Mouse (Mus musculus) midbrain, embryonic 11.5 days (tissue): ENCODE data around the gene Slc30a5. TPM values are rescaled to one million over a fixed set of nuclear protein-coding genes. Genes with fewer than 3 reads are reported as not detected.

Experiments
- ATAC-seq: fragments of 200-750 bp; cut with Nextera tagmentation; 2 replicates; pipeline ENCODE4 v1.8.0; 2017; ENCODE audit warnings: moderate TSS enrichment, moderate library complexity; ENCODE audit not compliant: low FRiP score
- DNase-seq: peaks from one replicate; pipeline ENCODE4 v3.0.0; 2015; ENCODE audit warnings: low spot score; ENCODE audit errors: missing footprints
- H3K27ac ChIP-seq: fragments of 300-500 bp; sonication (generic); 2 replicates; pipeline ENCODE4 v1.5.1; 2014; ENCODE audit warnings: low read depth, low read length
- H3K27me3 ChIP-seq: fragments of 300-500 bp; sonication (generic); 2 replicates; pipeline ENCODE4 v1.6.1; 2014; ENCODE audit warnings: mild to moderate bottlenecking, low read length, moderate library complexity, mixed read lengths; ENCODE audit not compliant: control insufficient read depth, insufficient read depth
- H3K36me3 ChIP-seq: fragments of 300-500 bp; sonication (generic); 2 replicates; pipeline ENCODE4 v1.6.1; 2014; ENCODE audit warnings: mild to moderate bottlenecking, low read length, moderate library complexity, mixed read lengths; ENCODE audit not compliant: control insufficient read depth, insufficient read depth
- H3K4me1 ChIP-seq: fragments of 300-500 bp; sonication (generic); 2 replicates; pipeline ENCODE4 v1.6.1; 2014; ENCODE audit warnings: low read length; ENCODE audit not compliant: control insufficient read depth, insufficient read depth
- H3K4me2 ChIP-seq: fragments of 300-500 bp; sonication (generic); 2 replicates; pipeline ENCODE4 v1.6.1; 2014; ENCODE audit warnings: mild to moderate bottlenecking, moderate library complexity
- H3K4me3 ChIP-seq: fragments of 300-500 bp; sonication (generic); 2 replicates; pipeline ENCODE4 v1.5.1; 2014; ENCODE audit warnings: low read depth, low read length
- H3K9ac ChIP-seq: fragments of 300-500 bp; sonication (generic); 2 replicates; pipeline ENCODE4 v1.6.1; 2014; ENCODE audit warnings: low read length
- H3K9me3 ChIP-seq: fragments of 300-500 bp; sonication (generic); 2 replicates; pipeline ENCODE4 v1.6.1; 2016; ENCODE audit warnings: low read length; ENCODE audit not compliant: control insufficient read depth
- WGBS: fragments of 180-500 bp; shearing (Covaris S2); extraction: QIAGEN DNeasy Blood & Tissue Kit; methylation state at CpG from one replicate; pipeline ENCODE4 v1.1.7; 2014; 5-methylcytosine and 5-hydroxymethylcytosine counted together
- polyA plus RNA-seq: library from polyadenylated mRNA; unstranded; fragments of >200 nt; fragmentation: Nextera tagmentation; extraction: Ambion mirVana; gene quantifications from 2 replicates; pipeline ENCODE4 v1.2.1, GENCODE M21; 2014

Slc30a5 gene
- polyA plus RNA-seq, 1 experiment from 2014 or later, result 46.2 TPM

GRCm38 (mm10) chr13:100755329-100755728 lies 77.9 kb downstream of the Slc30a5 start:
- Histone ChIP-seq H3K4me2 (no peak overlapping the region), H3K36me3 (peaks cover 10% of the 10 kb centered on the region), H3K27me3 (no peaks in the 10 kb centered on the region), H3K4me1 (no peaks in the 10 kb centered on the region), H3K9me3 (no peaks in the 10 kb centered on the region), H3K9ac (no peak overlapping the region), H3K4me3 (no peak overlapping the region), H3K27ac (no peak overlapping the region)
- ATAC-seq, result no peak
- WGBS, result 88% methylated on average over 2 of the region's 2 CpGs
- no peak for DNase-seq

GRCm38 (mm10) chr13:100754186-100754585 lies 79.0 kb downstream of the Slc30a5 start:
- no peak overlapping the region for H3K9ac ChIP-seq
- no peak overlapping the region for H3K27ac ChIP-seq
- H3K27me3 ChIP-seq, result no peaks in the 10 kb centered on the region
- no peak for ATAC-seq
- WGBS, result 78% methylated on average over 4 of the region's 4 CpGs
- no peaks in the 10 kb centered on the region for H3K36me3 ChIP-seq
- no peak overlapping the region for H3K4me2 ChIP-seq
- peak; percentile 72 for DNase-seq
- H3K4me3 ChIP-seq, result no peak overlapping the region
- H3K4me1 ChIP-seq, result no peaks in the 10 kb centered on the region
- no peaks in the 10 kb centered on the region for H3K9me3 ChIP-seq

- DNase-seq, result no peak
- no peaks in the 10 kb centered on the region for H3K27me3 ChIP-seq
- WGBS, result 80% methylated on average over 6 of the region's 6 CpGs
Measured at GRCm38 (mm10) chr13:100753011-100753410, 80.2 kb downstream of the Slc30a5 start.

More at GRCm38 (mm10) chr13:100753011-100753410, 80.2 kb downstream of the Slc30a5 start:
- Histone ChIP-seq H3K4me2 (no peak overlapping the region), H3K9me3 (no peaks in the 10 kb centered on the region), H3K4me1 (no peaks in the 10 kb centered on the region), H3K27ac (no peak overlapping the region), H3K4me3 (no peak overlapping the region), H3K9ac (no peak overlapping the region), H3K36me3 (no peaks in the 10 kb centered on the region)
- no peak for ATAC-seq

Other genes with a start within 250 kb of the Slc30a5 start
- gene Marveld2, start 216.5 kb downstream of the Slc30a5 start, polyA plus RNA-seq, result 1.4 and 1.7 TPM in 2 replicates
- gene Ak6, start 182.4 kb downstream of the Slc30a5 start, polyA plus RNA-seq, result 355 and 359 TPM in 2 replicates
- gene Rad17, start 182.4 kb downstream of the Slc30a5 start, polyA plus RNA-seq, result 26.5 and 31.2 TPM in 2 replicates
- 21.4 and 24.6 TPM in 2 replicates for gene Taf9, start 181.8 kb downstream of the Slc30a5 start, polyA plus RNA-seq
- 1.4 and 2.6 TPM in 2 replicates for gene Ccdc125, start 163.7 kb downstream of the Slc30a5 start, polyA plus RNA-seq
- gene Cdk7, start 102.5 kb downstream of the Slc30a5 start, polyA plus RNA-seq, result 66.3 and 68.4 TPM in 2 replicates
- 143 and 153 TPM in 2 replicates for gene Mrps36, start 88.8 kb downstream of the Slc30a5 start, polyA plus RNA-seq
- gene Cenph, start 57.5 kb downstream of the Slc30a5 start, polyA plus RNA-seq, result 56.2 and 60.8 TPM in 2 replicates
- 415 and 420 TPM in 2 replicates for gene Ccnb1, start 46.9 kb downstream of the Slc30a5 start, polyA plus RNA-seq